Mouse (Mus musculus): ENCODE measurements around the gene Akap7. TPM values are rescaled to one million over a fixed set of nuclear protein-coding genes. Genes with fewer than 3 reads are reported as not detected.

Akap7 gene
- polyA plus RNA-seq, 1 experiment from 2014 or later = 15.1 TPM

GRCm38 (mm10) chr10:25317665-25318064, 10.0 kb upstream of the Akap7 start:
- Histone ChIP-seq H3K36me3 (replicated peaks) (no peaks in the 10 kb centered on the region), H3K4me1 (peaks cover 29% of the 10 kb centered on the region), H3K9me3 (no peaks in the 10 kb centered on the region), H3K27ac (no peak overlapping the region), H3K27me3 (ENCODE audit: poor library complexity, severe bottlenecking) (0 out of 2 replicates have a peak, but pooled peaks cover 8% of the 10 kb centered on the region), H3K4me3 (no peak overlapping the region)
- DNase-seq (ENCODE audit: extremely low spot score, low spot score) = no peak

DNA sequence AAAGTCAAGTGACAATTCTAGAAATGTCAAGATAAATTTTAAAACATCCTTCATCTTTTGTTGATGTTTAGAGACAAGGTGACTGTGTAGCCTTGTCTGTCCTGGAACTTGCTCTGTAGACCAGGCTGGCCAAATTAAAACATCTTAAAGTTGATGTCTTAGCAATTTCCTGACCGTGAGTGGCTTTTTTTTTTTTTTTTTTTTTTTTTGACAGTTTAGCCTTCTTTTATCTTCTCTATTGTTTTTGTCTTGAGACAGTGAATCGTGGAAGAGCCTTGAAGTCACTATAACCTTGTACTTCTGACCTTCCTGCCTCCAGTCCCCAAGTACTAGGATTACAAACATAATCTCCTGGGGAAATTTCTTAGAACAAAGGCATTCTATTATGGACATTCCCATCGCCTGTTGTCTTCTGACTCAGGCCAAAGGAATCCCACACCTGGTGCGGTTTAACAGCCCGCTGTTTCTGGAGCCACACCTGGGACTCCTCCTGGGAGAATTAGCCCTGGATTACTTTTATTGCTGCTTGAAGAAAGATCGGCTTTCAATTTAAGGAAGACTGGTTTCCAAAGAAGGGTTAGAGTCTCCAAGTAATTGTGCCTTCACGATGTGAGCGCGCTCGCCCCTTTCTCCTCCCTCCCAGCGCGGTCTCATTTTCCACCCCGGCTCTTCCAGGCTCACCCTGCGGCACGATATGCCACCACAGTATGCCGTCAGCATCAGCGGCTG, 6.3 kb upstream of the Akap7 start:
- 0 out of 2 replicates have a peak overlapping the region, but pooled peaks have one; percentile 3 for H3K4me3 ChIP-seq
- 4% methylated on average over 17 of the region's 17 CpGs for WGBS
- H3K27me3 ChIP-seq (ENCODE audit: poor library complexity, severe bottlenecking) = 0 out of 2 replicates have a peak, but pooled peaks cover 8% of the 10 kb centered on the region
- peaks cover 36% of the 10 kb centered on the region for H3K4me1 ChIP-seq
- H3K36me3 ChIP-seq (replicated peaks) = no peaks in the 10 kb centered on the region
- no peaks in the 10 kb centered on the region for H3K9me3 ChIP-seq
- DNase-seq (ENCODE audit: extremely low spot score, low spot score) = peak; percentile 36
- no peak overlapping the region for H3K27ac ChIP-seq

DNA sequence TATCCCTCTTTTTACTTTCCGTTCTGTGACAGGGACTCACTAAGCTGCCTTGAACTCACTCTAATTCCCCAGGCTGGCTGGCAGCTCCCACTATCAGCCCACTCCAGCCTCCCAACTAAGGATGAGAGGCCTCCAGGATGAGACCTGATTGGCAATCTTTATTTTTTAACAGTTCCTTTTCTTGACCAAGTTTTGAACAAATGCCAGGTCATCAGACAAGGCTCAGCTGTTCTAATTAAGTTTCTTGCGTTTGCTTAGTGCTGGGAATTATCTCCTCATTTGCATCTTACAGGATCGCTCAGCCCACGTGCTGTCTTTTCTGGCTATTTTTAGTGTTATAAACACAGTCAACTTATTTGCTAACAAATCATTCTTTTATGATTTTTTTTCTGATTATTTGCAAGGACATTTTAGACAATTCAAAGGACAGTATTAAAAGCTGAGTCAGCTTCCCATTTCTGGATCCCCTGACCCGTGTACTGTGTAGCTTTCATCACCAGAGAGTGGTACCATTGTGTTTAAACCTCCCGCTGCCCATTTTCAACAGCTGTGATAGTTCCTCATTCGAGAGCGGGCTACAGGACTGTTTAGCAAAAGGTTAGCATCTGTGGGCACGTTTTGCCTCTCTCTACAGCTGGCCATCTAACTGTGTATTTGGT, 4.0 kb upstream of the Akap7 start:
- 60% methylated on average over 9 of the region's 9 CpGs for WGBS

DNA sequence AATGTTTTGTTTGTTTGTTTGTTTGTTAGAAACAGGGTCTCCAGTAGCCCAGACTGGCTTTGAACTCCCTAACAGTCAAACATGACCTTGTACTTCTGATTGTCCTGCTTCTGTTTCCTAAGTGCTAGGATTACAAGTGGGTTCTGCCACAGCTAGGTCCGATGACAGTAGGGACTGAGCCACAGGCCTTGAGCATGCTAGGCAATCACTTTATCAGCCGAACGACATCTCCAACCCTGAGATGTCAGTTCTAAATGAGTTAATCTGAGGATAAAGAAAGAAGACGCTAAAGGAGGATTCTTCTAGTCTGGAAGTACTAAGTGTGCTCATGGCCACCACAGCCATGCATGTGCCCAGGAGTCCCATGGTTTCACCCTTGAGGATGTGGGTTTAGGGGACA, 3.1 kb upstream of the Akap7 start:
- Histone ChIP-seq H3K27ac (no peak overlapping the region), H3K4me3 (no peak overlapping the region), H3K4me1 (peaks cover 27% of the 10 kb centered on the region), H3K36me3 (replicated peaks) (no peaks in the 10 kb centered on the region), H3K27me3 (ENCODE audit: poor library complexity, severe bottlenecking) (0 out of 2 replicates have a peak, but pooled peaks cover 8% of the 10 kb centered on the region), H3K9me3 (no peaks in the 10 kb centered on the region)
- 88% methylated on average over 4 of the region's 4 CpGs for WGBS
- DNase-seq (ENCODE audit: extremely low spot score, low spot score) = no peak

More for the DNA sequence above, 4.0 kb upstream of the Akap7 start:
- H3K27me3 ChIP-seq (ENCODE audit: poor library complexity, severe bottlenecking) = 0 out of 2 replicates have a peak, but pooled peaks cover 8% of the 10 kb centered on the region
- peaks cover 27% of the 10 kb centered on the region for H3K4me1 ChIP-seq
- no peak overlapping the region for H3K27ac ChIP-seq
- DNase-seq (ENCODE audit: extremely low spot score, low spot score) = no peak
- no peaks in the 10 kb centered on the region for H3K9me3 ChIP-seq
- no peak overlapping the region for H3K4me3 ChIP-seq
- no peaks in the 10 kb centered on the region for H3K36me3 ChIP-seq (replicated peaks)

- Histone ChIP-seq H3K4me3 (no peak overlapping the region), H3K27me3 (ENCODE audit: poor library complexity, severe bottlenecking) (0 out of 2 replicates have a peak, but pooled peaks cover 8% of the 10 kb centered on the region), H3K27ac (no peak overlapping the region), H3K4me1 (peaks cover 27% of the 10 kb centered on the region), H3K9me3 (no peaks in the 10 kb centered on the region), H3K36me3 (replicated peaks) (no peaks in the 10 kb centered on the region)
- WGBS = 93% methylated on average over 5 of the region's 5 CpGs
- DNase-seq (ENCODE audit: extremely low spot score, low spot score) = no peak
These were observed 2.3 kb upstream of the Akap7 start for GRCm38 (mm10) chr10:25309996-25310395.

GRCm38 (mm10) chr10:25305146-25305545, 2.5 kb downstream of the Akap7 start:
- no peak for DNase-seq (ENCODE audit: extremely low spot score, low spot score)
- WGBS = 69% methylated on average over 6 of the region's 6 CpGs
- no peaks in the 10 kb centered on the region for H3K4me1 ChIP-seq
- H3K9me3 ChIP-seq = no peaks in the 10 kb centered on the region
- no peak overlapping the region for H3K27ac ChIP-seq
- no peak overlapping the region for H3K4me3 ChIP-seq
- no peaks in the 10 kb centered on the region for H3K27me3 ChIP-seq (ENCODE audit: poor library complexity, severe bottlenecking)
- H3K36me3 ChIP-seq (replicated peaks) = no peaks in the 10 kb centered on the region

- WGBS = 98% methylated on average over 2 of the region's 2 CpGs
- no peak overlapping the region for H3K27ac ChIP-seq
- H3K36me3 ChIP-seq (replicated peaks) = no peaks in the 10 kb centered on the region
These were observed 3.1 kb downstream of the Akap7 start for GRCm38 (mm10) chr10:25304608-25305007.

DNA sequence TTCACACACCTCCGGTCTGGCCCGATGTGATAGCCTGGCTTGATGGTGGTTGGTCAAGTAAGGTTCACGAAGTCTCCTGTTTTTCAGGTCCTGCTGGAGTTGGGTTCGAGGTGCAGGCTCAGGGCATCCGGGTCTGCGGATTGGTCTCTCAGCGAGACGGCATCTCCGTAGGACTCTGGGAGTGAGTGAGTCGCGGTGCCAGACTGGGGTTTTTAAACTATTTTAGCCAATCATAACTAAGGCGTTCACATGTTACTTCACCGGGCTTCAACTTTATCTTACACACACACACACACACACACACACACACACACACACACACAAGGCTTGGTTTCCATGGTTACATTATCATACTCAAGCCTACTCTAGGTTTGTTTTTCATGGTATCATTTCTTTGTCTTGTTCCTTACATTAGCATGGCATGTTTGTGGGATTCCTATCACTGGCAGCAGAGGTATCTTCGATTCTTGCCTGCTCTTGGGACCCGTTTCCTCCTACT, 8.6 kb downstream of the Akap7 start:
- no peak for DNase-seq (ENCODE audit: extremely low spot score, low spot score)
- H3K36me3 ChIP-seq (replicated peaks) = no peaks in the 10 kb centered on the region
- peaks cover 16% of the 10 kb centered on the region for H3K4me1 ChIP-seq
- H3K27ac ChIP-seq = 0 out of 2 replicates have a peak overlapping the region, but pooled peaks have one; percentile 93
- 93% methylated on average over 15 of the region's 15 CpGs for WGBS
- no peak overlapping the region for H3K4me3 ChIP-seq
- no peaks in the 10 kb centered on the region for H3K9me3 ChIP-seq
- H3K27me3 ChIP-seq (ENCODE audit: poor library complexity, severe bottlenecking) = no peaks in the 10 kb centered on the region

More at GRCm38 (mm10) chr10:25304608-25305007, 3.1 kb downstream of the Akap7 start:
- Histone ChIP-seq H3K9me3 (no peaks in the 10 kb centered on the region), H3K4me1 (no peaks in the 10 kb centered on the region), H3K4me3 (no peak overlapping the region), H3K27me3 (ENCODE audit: poor library complexity, severe bottlenecking) (no peaks in the 10 kb centered on the region)
- DNase-seq (ENCODE audit: extremely low spot score, low spot score) = no peak

DNA sequence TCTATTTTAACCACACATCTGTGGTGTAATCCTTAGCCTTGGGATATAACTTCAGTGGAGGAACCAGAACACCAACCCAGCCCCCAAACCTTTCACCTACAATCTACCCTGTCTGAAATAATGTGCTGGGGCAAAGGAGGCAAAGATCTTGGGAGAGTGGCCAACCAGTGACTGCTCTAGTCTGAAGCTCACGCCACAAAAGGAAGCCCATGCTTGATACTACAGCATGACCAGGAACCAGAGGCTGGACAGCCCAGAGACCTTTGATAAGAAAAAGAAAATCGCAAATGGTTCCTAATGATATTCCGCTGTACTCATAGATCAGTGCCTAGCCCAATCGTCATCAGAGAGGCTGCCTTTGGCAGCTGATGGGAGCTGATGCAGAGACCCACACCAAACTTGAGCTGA, 9.4 kb downstream of the Akap7 start:
- DNase-seq (ENCODE audit: extremely low spot score, low spot score) = no peak
- Histone ChIP-seq H3K4me1 (peaks cover 16% of the 10 kb centered on the region), H3K4me3 (peak overlapping the region; percentile 71; the same call in 1 of the 2 replicates), H3K27me3 (ENCODE audit: poor library complexity, severe bottlenecking) (no peaks in the 10 kb centered on the region), H3K27ac (peak overlapping the region; percentile 93), H3K9me3 (no peaks in the 10 kb centered on the region), H3K36me3 (replicated peaks) (no peaks in the 10 kb centered on the region)
- WGBS = 91% methylated on average over 4 of the region's 4 CpGs

GRCm38 (mm10) chr10:25297666-25298263, 9.9 kb downstream of the Akap7 start:
- Histone ChIP-seq H3K4me3 (peak overlapping the region; percentile 71), H3K27me3 (ENCODE audit: poor library complexity, severe bottlenecking) (no peaks in the 10 kb centered on the region), H3K4me1 (peaks cover 16% of the 10 kb centered on the region), H3K36me3 (replicated peaks) (no peaks in the 10 kb centered on the region), H3K27ac (peak overlapping the region; percentile 93), H3K9me3 (no peaks in the 10 kb centered on the region)
- no peak for DNase-seq (ENCODE audit: extremely low spot score, low spot score)
- 46% methylated on average over 12 of the region's 12 CpGs for WGBS

- no peaks in the 10 kb centered on the region for H3K36me3 ChIP-seq (replicated peaks)
- no peaks in the 10 kb centered on the region for H3K9me3 ChIP-seq
- WGBS = under 1% methylated on average over 80 of the region's 81 CpGs
- peak; percentile 70 for DNase-seq (ENCODE audit: extremely low spot score, low spot score)
- H3K4me3 ChIP-seq = peak overlapping the region; percentile 71
- peak overlapping the region; percentile 93 for H3K27ac ChIP-seq
- no peaks in the 10 kb centered on the region for H3K27me3 ChIP-seq (ENCODE audit: poor library complexity, severe bottlenecking)
- H3K4me1 ChIP-seq = peaks cover 16% of the 10 kb centered on the region
These were observed 10.9 kb downstream of the Akap7 start for GRCm38 (mm10) chr10:25296657-25297369.

DNA sequence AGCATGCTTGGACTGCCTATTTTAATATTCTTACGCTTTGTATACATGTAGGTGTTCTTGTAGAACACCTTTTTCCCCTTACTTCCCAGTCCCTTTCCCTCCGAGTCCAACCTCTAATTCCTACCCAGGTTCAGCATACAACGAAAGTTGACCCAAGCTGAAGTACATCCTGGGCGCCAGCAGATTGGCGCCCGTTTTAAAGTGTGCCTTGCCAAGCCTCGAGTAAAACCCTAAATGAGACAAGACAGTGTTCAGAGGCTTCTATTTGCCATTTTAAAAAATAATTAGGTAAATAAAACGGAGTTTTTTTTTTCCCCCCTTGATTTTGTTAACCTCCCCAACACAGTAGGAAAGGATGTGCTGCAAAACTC, 11.4 kb downstream of the Akap7 start:
- 48% methylated on average over 8 of the region's 8 CpGs for WGBS
- H3K4me3 ChIP-seq = peak overlapping the region; percentile 71
- no peak for DNase-seq (ENCODE audit: extremely low spot score, low spot score)
- no peaks in the 10 kb centered on the region for H3K36me3 ChIP-seq (replicated peaks)
- H3K27me3 ChIP-seq (ENCODE audit: poor library complexity, severe bottlenecking) = no peaks in the 10 kb centered on the region
- no peaks in the 10 kb centered on the region for H3K9me3 ChIP-seq
- H3K27ac ChIP-seq = peak overlapping the region; percentile 93
- peaks cover 16% of the 10 kb centered on the region for H3K4me1 ChIP-seq

Data from forebrain, embryonic 10.5 days (tissue).